Mouse (Mus musculus): ENCODE measurements around the gene Olfr459. TPM values are rescaled to one million over a fixed set of nuclear protein-coding genes. Genes with fewer than 3 reads are reported as not detected.

Gene Olfr459
- not detected in 2 replicates for polyA plus RNA-seq (2015; fragmentation: Nextera tagmentation; extraction: Ambion mirVana)

- H3K9me3 ChIP-seq = no peaks in the 10 kb centered on the region
- no peak for ATAC-seq (ENCODE audit: borderline replicate concordance, extremely low read depth, low FRiP score, low TSS enrichment)
- H3K4me3 ChIP-seq = no peak within 1 kb of the TSS
- no peaks in the 10 kb centered on the region for H3K4me1 ChIP-seq
- H3K36me3 ChIP-seq = no peaks in the 10 kb centered on the region
- no peak within 1 kb of the TSS for H3K4me2 ChIP-seq
- 80% methylated on average over 7 of the region's 7 CpGs for WGBS
- H3K9ac ChIP-seq = no peak within 1 kb of the TSS
- H3K27ac ChIP-seq = no peak within 1 kb of the TSS
- no peaks in the 10 kb centered on the region for H3K27me3 ChIP-seq
These were observed at the start of gene Olfr459 for GRCm38 (mm10) chr6:41775077-41775476. Gene Olfr459 (minus strand): TSS chr6:41775177.

GRCm38 (mm10) chr6:41824086-41824485 lies 49.1 kb upstream of the Olfr459 start:
- no peaks in the 10 kb centered on the region for H3K9me3 ChIP-seq
- ATAC-seq (ENCODE audit: borderline replicate concordance, extremely low read depth, low FRiP score, low TSS enrichment) = no peak
- no peak overlapping the region for H3K4me2 ChIP-seq
- H3K4me3 ChIP-seq = no peak overlapping the region
- no peaks in the 10 kb centered on the region for H3K27me3 ChIP-seq
- no peak overlapping the region for H3K27ac ChIP-seq
- no peaks in the 10 kb centered on the region for H3K4me1 ChIP-seq
- no peak overlapping the region for H3K9ac ChIP-seq
- no peaks in the 10 kb centered on the region for H3K36me3 ChIP-seq

- no peak for ATAC-seq (ENCODE audit: borderline replicate concordance, extremely low read depth, low FRiP score, low TSS enrichment)
- Histone ChIP-seq H3K36me3 (no peaks in the 10 kb centered on the region), H3K4me2 (no peak overlapping the region), H3K9ac (no peak overlapping the region), H3K27me3 (no peaks in the 10 kb centered on the region), H3K9me3 (no peaks in the 10 kb centered on the region), H3K4me1 (no peaks in the 10 kb centered on the region), H3K27ac (no peak overlapping the region), H3K4me3 (no peak overlapping the region)
- WGBS = 73% methylated on average over 2 of the region's 2 CpGs
These were observed 11.7 kb upstream of the Olfr459 start for GRCm38 (mm10) chr6:41786700-41787099.

GRCm38 (mm10) chr6:41775721-41776120 lies 744 bp upstream of the Olfr459 start:
- H3K27ac ChIP-seq = no peak overlapping the region
- no peak for ATAC-seq (ENCODE audit: borderline replicate concordance, extremely low read depth, low FRiP score, low TSS enrichment)

GRCm38 (mm10) chr6:41769872-41770271 lies 5.1 kb downstream of the Olfr459 start:
- Histone ChIP-seq H3K27me3 (no peaks in the 10 kb centered on the region), H3K4me2 (no peak overlapping the region), H3K36me3 (no peaks in the 10 kb centered on the region), H3K27ac (no peak overlapping the region), H3K4me1 (no peaks in the 10 kb centered on the region), H3K9ac (no peak overlapping the region), H3K4me3 (no peak overlapping the region), H3K9me3 (no peaks in the 10 kb centered on the region)
- 86% methylated on average over 1 of the region's 1 CpGs for WGBS
- no peak for ATAC-seq (ENCODE audit: borderline replicate concordance, extremely low read depth, low FRiP score, low TSS enrichment)

More at GRCm38 (mm10) chr6:41775721-41776120, 744 bp upstream of the Olfr459 start:
- Histone ChIP-seq H3K4me1 (no peaks in the 10 kb centered on the region), H3K27me3 (no peaks in the 10 kb centered on the region), H3K4me3 (no peak overlapping the region), H3K4me2 (no peak overlapping the region), H3K9me3 (no peaks in the 10 kb centered on the region), H3K36me3 (no peaks in the 10 kb centered on the region), H3K9ac (no peak overlapping the region)
- WGBS = 67% methylated on average over 6 of the region's 6 CpGs

GRCm38 (mm10) chr6:41764306-41764705 lies 10.7 kb downstream of the Olfr459 start:
- no peaks in the 10 kb centered on the region for H3K9me3 ChIP-seq
- H3K9ac ChIP-seq = no peak overlapping the region
- H3K27ac ChIP-seq = no peak overlapping the region
- H3K4me2 ChIP-seq = no peak overlapping the region
- H3K4me1 ChIP-seq = no peaks in the 10 kb centered on the region
- WGBS = 85% methylated on average over 5 of the region's 5 CpGs
- no peak overlapping the region for H3K4me3 ChIP-seq
- no peak for ATAC-seq (ENCODE audit: borderline replicate concordance, extremely low read depth, low FRiP score, low TSS enrichment)
- no peaks in the 10 kb centered on the region for H3K27me3 ChIP-seq
- no peaks in the 10 kb centered on the region for H3K36me3 ChIP-seq

- H3K27ac ChIP-seq = no peak overlapping the region
- H3K36me3 ChIP-seq = no peaks in the 10 kb centered on the region
- H3K9ac ChIP-seq = no peak overlapping the region
- H3K4me3 ChIP-seq = no peak overlapping the region
- 66% methylated on average over 1 of the region's 1 CpGs for WGBS
- ATAC-seq (ENCODE audit: borderline replicate concordance, extremely low read depth, low FRiP score, low TSS enrichment) = no peak
- no peaks in the 10 kb centered on the region for H3K9me3 ChIP-seq
- H3K4me2 ChIP-seq = no peak overlapping the region
- no peaks in the 10 kb centered on the region for H3K27me3 ChIP-seq
- H3K4me1 ChIP-seq = no peaks in the 10 kb centered on the region
These were observed 12.6 kb downstream of the Olfr459 start for GRCm38 (mm10) chr6:41762370-41762757.

- H3K27ac ChIP-seq = no peak overlapping the region
- ATAC-seq (ENCODE audit: borderline replicate concordance, extremely low read depth, low FRiP score, low TSS enrichment) = 0 out of 2 replicates have a peak, but pooled peaks have one; percentile 64
- no peaks in the 10 kb centered on the region for H3K36me3 ChIP-seq
- no peak overlapping the region for H3K4me2 ChIP-seq
- H3K27me3 ChIP-seq = no peaks in the 10 kb centered on the region
- no peak overlapping the region for H3K9ac ChIP-seq
- H3K4me3 ChIP-seq = no peak overlapping the region
- H3K9me3 ChIP-seq = no peaks in the 10 kb centered on the region
- H3K4me1 ChIP-seq = no peaks in the 10 kb centered on the region
- WGBS = 2% methylated on average over 1 of the region's 1 CpGs
These were observed 13.1 kb downstream of the Olfr459 start for GRCm38 (mm10) chr6:41761702-41762369.

- Histone ChIP-seq H3K9me3 (no peaks in the 10 kb centered on the region), H3K36me3 (no peaks in the 10 kb centered on the region), H3K4me1 (no peaks in the 10 kb centered on the region), H3K27ac (no peak overlapping the region), H3K4me2 (no peak overlapping the region), H3K27me3 (no peaks in the 10 kb centered on the region), H3K9ac (no peak overlapping the region), H3K4me3 (no peak overlapping the region)
- ATAC-seq (ENCODE audit: borderline replicate concordance, extremely low read depth, low FRiP score, low TSS enrichment) = no peak
- 71% methylated on average over 2 of the region's 2 CpGs for WGBS
These were observed 15.4 kb downstream of the Olfr459 start for GRCm38 (mm10) chr6:41759618-41760017.

GRCm38 (mm10) chr6:41758421-41758820 lies 16.6 kb downstream of the Olfr459 start:
- H3K9me3 ChIP-seq = no peaks in the 10 kb centered on the region
- H3K27ac ChIP-seq = no peak overlapping the region
- H3K36me3 ChIP-seq = no peaks in the 10 kb centered on the region
- WGBS = 60% methylated on average over 1 of the region's 1 CpGs
- no peaks in the 10 kb centered on the region for H3K27me3 ChIP-seq
- no peak for ATAC-seq (ENCODE audit: borderline replicate concordance, extremely low read depth, low FRiP score, low TSS enrichment)
- H3K4me3 ChIP-seq = no peak overlapping the region
- H3K4me1 ChIP-seq = no peaks in the 10 kb centered on the region
- H3K4me2 ChIP-seq = no peak overlapping the region
- no peak overlapping the region for H3K9ac ChIP-seq

- H3K27ac ChIP-seq = no peak overlapping the region
- WGBS = 55% methylated on average over 3 of the region's 3 CpGs
- H3K9ac ChIP-seq = no peak overlapping the region
- no peaks in the 10 kb centered on the region for H3K27me3 ChIP-seq
- no peak overlapping the region for H3K4me2 ChIP-seq
- H3K36me3 ChIP-seq = no peaks in the 10 kb centered on the region
- ATAC-seq (ENCODE audit: borderline replicate concordance, extremely low read depth, low FRiP score, low TSS enrichment) = no peak
- H3K4me1 ChIP-seq = no peaks in the 10 kb centered on the region
- no peak overlapping the region for H3K4me3 ChIP-seq
- H3K9me3 ChIP-seq = no peaks in the 10 kb centered on the region
These were observed 17.8 kb downstream of the Olfr459 start for GRCm38 (mm10) chr6:41757199-41757598.

- H3K27ac ChIP-seq = no peak overlapping the region
- no peak for ATAC-seq (ENCODE audit: borderline replicate concordance, extremely low read depth, low FRiP score, low TSS enrichment)
- H3K4me3 ChIP-seq = no peak overlapping the region
- H3K36me3 ChIP-seq = no peaks in the 10 kb centered on the region
- H3K4me1 ChIP-seq = no peaks in the 10 kb centered on the region
- no peak overlapping the region for H3K9ac ChIP-seq
- 60% methylated on average over 6 of the region's 6 CpGs for WGBS
- H3K9me3 ChIP-seq = no peaks in the 10 kb centered on the region
- H3K27me3 ChIP-seq = no peaks in the 10 kb centered on the region
- no peak overlapping the region for H3K4me2 ChIP-seq
These were observed 20.4 kb downstream of the Olfr459 start for GRCm38 (mm10) chr6:41754626-41755025.

All from lung, embryonic 15.5 days (tissue).